Mouse (Mus musculus) Patski (cell line): ENCODE measurements around the gene Fbxo10. TPM values are rescaled to one million over a fixed set of nuclear protein-coding genes. Genes with fewer than 3 reads are reported as not detected.
"Not testable (repeated sequence)": the region's sequence is repeated elsewhere in the genome, so short reads cannot be mapped to it uniquely, and the experiment has no call there.

Source experiments
- ATAC-seq: fragments of 100-300 bp; one replicate; pipeline ENCODE4 v1.8.0; 2021
- CTCF ChIA-PET: fragments of 350-600 bp; sonication (Branson Sonifier 250); formaldehyde crosslinking; loops from one replicate; lab custom pipeline; 2022; ENCODE audit warnings: inconsistent platforms; lab: Charles Lee
- POLR2A ChIA-PET: fragments of 350-600 bp; sonication (Branson Sonifier 250); formaldehyde crosslinking; loops from one replicate; lab custom pipeline; 2022; ENCODE audit warnings: antibody characterized with exemption, inconsistent platforms; lab: Charles Lee
- DNase-seq: peaks from one replicate; pipeline ENCODE4 v3.0.0-alpha.2; 2011; ENCODE audit warnings: low read depth, low spot score
- H3K27me3 ChIP-seq: fragments of 371-371 bp; one replicate; pipeline ENCODE4 v1.5.1; 2021
- CTCF ChIP-seq: fragments of 100-300 bp; IDR thresholded peaks from one replicate; pipeline ENCODE4 v1.5.1; 2021
- in situ Hi-C: fragments of 300-500 bp; cut with MboI; formaldehyde crosslinking; loops from 3 replicates; pipeline ENCODE4 v1.11.1; 2018; ENCODE audit warnings: low pct_unique_long_range_greater_than_20kb, mixed read lengths
- polyA plus RNA-seq: library from polyadenylated mRNA; unstranded; gene quantifications from one replicate; pipeline ENCODE4 v1.2.3, GENCODE M21; 2021

Fbxo10 gene
- polyA plus RNA-seq, 1 experiment from 2014 or later: 7.6 TPM

GRCm38 (mm10) chr4:45047956-45048355 lies 36.4 kb downstream of the Fbxo10 start:
- DNase-seq (no peak), ATAC-seq (no peak)
- in situ Hi-C loops: no loop called here
- no peak for TF ChIP-seq CTCF
- CTCF ChIA-PET: interaction anchor here (1.3 kb wide), 1 partner anchor 11 kb away, joined by 3 read pairs; no protein-coding TSS in a partner anchor
- no peaks in the 10 kb centered on the region for H3K27me3 ChIP-seq
- POLR2A ChIA-PET: no interaction called here

- no peak for TF ChIP-seq CTCF
- in situ Hi-C loops: no loop called here
- DNase-seq: no peak
- POLR2A ChIA-PET: no interaction called here
- no peaks in the 10 kb centered on the region for H3K27me3 ChIP-seq
- no peak for ATAC-seq
- CTCF ChIA-PET: interaction anchor here (1.3 kb wide), 1 partner anchor 12 kb away, joined by 3 read pairs; no protein-coding TSS in a partner anchor
Measured at GRCm38 (mm10) chr4:45047286-45047887, 37.0 kb downstream of the Fbxo10 start.

GRCm38 (mm10) chr4:45046679-45047078 lies 37.7 kb downstream of the Fbxo10 start:
- no peak for TF ChIP-seq CTCF
- no peak for DNase-seq

GRCm38 (mm10) chr4:45040795-45041194 lies 43.6 kb downstream of the Fbxo10 start:
- ATAC-seq: no peak
- TF ChIP-seq CTCF: no peak
- ChIA-PET POLR2A (no interaction called here), CTCF (no interaction called here)
- no peaks in the 10 kb centered on the region for H3K27me3 ChIP-seq
- in situ Hi-C loops: no loop called here
- no peak for DNase-seq

More at GRCm38 (mm10) chr4:45046679-45047078, 37.7 kb downstream of the Fbxo10 start:
- ChIA-PET CTCF (interaction anchor here (1.3 kb wide), 1 partner anchor 13 kb away, joined by 3 read pairs; no protein-coding TSS in a partner anchor), POLR2A (no interaction called here)
- H3K27me3 ChIP-seq: no peaks in the 10 kb centered on the region
- in situ Hi-C loops: no loop called here
- ATAC-seq: no peak

- POLR2A ChIA-PET, H3K27me3 ChIP-seq, ATAC-seq, CTCF ChIA-PET, in situ Hi-C loops, DNase-seq: not testable (repeated sequence)
Measured at GRCm38 (mm10) chr4:45039546-45039945, 44.9 kb downstream of the Fbxo10 start.

GRCm38 (mm10) chr4:45038879-45039278 lies 45.5 kb downstream of the Fbxo10 start:
- DNase-seq, ATAC-seq, H3K27me3 ChIP-seq, CTCF ChIA-PET, in situ Hi-C loops, POLR2A ChIA-PET: not testable (repeated sequence)

- ChIA-PET CTCF (interaction anchor here (0.6 to 1.0 kb wide), 2 partner anchors 9 to 244 kb away, joined by 3 read pairs; no protein-coding TSS in a partner anchor), POLR2A (no interaction called here)
- in situ Hi-C loops: no loop called here
- TF ChIP-seq CTCF: no peak
- no peaks in the 10 kb centered on the region for H3K27me3 ChIP-seq
- DNase-seq (no peak), ATAC-seq (no peak)
Measured at GRCm38 (mm10) chr4:45037455-45038410, 46.7 kb downstream of the Fbxo10 start.

- CTCF ChIA-PET: no interaction called here
- in situ Hi-C loops: no loop called here
- POLR2A ChIA-PET: no interaction called here
- H3K27me3 ChIP-seq: no peaks in the 10 kb centered on the region
- DNase-seq (no peak), ATAC-seq (no peak)
- no peak for TF ChIP-seq CTCF
Measured at GRCm38 (mm10) chr4:45036571-45036970, 47.8 kb downstream of the Fbxo10 start.

- ChIA-PET CTCF (no interaction called here), POLR2A (no interaction called here)
- ATAC-seq (no peak), DNase-seq (no peak)
- H3K27me3 ChIP-seq: no peaks in the 10 kb centered on the region
- no peak for TF ChIP-seq CTCF
- in situ Hi-C loops: no loop called here
Measured at GRCm38 (mm10) chr4:45036048-45036447, 48.4 kb downstream of the Fbxo10 start.

GRCm38 (mm10) chr4:45034693-45035628 lies 49.4 kb downstream of the Fbxo10 start:
- ATAC-seq (no peak), DNase-seq (no peak)
- TF ChIP-seq CTCF: no peak
- POLR2A ChIA-PET: no interaction called here
- CTCF ChIA-PET: no interaction called here
- in situ Hi-C loops: loop anchor here (5.0 kb wide), 1 partner anchor 32 kb away; no protein-coding TSS in a partner anchor
- no peaks in the 10 kb centered on the region for H3K27me3 ChIP-seq
